Mouse (Mus musculus) cerebellum, adult 9-10 months (tissue): ENCODE results near the gene Slc36a4.

Experiments used
- DNase-seq: peaks from one replicate; pipeline ENCODE4 v3.0.0; 2022

The Slc36a4 gene

GRCm38 (mm10) chr9:15727168-15727567, 17.6 kb downstream of the Slc36a4 start:
- DNase-seq, result no peak

DNA sequence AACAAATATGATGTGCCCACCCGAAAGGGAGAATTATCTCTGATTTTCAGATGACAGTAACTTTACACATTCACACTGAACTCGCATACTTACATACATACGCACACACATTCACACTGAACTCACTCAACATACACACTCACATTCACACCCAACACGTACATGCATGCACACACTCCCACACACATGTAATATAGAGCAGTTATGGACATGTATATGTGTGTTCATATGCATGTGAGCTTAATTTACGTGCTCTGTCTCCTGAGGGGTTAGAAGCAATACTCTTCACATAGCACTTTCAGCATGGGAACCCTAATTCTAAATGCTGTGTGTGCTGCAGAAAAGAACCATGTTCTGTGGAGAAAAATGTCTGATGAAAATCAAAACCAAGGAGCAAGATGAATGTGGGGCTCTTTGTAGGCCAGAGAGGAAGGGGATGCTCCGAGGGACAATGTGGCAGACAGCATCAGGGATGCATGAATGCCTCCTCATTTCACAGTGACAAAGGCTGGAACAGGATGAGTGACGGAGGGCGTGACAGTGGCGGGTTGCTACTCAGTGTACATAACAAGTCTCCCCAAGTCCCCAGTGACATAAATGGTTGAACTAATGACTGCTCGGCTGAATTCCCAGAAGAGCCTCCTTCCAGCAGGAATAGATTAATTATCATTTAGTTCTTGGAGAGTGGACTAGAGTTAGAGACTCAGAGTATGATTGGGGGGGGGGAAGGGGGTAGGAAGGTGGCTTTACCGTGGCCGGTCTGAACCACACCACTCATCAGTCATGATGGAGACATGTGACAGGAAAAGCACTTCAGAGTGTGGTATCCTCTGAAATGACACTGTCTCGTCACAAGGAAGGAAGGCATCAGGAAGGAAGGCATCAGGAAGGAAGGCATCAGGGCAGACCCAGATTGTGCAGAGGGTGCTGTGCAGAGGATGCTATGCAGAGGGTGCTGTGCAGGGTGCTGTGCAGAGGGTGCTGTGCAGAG, 22.5 kb downstream of the Slc36a4 start:
- no peak for DNase-seq

GRCm38 (mm10) chr9:15734056-15734866, 24.7 kb downstream of the Slc36a4 start:
- no peak for DNase-seq

DNA sequence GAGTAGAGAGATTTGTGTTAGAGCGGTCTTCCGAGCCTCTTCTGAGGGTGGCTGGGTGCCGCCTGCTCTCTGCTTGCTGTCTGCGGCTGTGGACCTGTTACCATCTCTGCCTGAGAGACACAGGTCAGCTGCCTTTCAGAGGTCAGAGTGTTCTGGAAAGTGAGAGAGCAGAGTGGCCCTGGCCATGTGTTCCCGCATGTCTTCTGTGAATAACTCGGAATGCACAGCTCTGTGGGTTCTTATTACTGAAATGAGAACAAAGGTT, 25.3 kb downstream of the Slc36a4 start:
- no peak for DNase-seq

DNA sequence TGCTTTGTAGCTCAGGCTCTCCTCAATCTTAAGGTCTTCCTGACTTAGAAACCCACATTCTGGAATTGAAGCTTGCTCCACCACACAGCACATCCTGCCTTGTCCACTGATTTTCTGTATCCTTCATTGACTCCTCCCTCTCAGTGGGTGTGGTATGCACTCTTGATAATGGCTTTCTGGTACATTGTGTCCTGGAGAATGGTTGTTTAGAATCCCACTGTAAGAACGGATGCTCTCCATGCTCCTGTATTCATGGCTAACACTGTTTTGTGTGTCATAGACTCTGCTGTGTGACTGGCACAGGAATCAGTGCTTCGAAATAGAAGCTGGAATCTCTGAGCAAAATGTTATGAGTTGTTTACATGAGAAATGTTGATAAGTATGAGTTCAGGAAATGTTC, 28.0 kb downstream of the Slc36a4 start:
- DNase-seq, result no peak

GRCm38 (mm10) chr9:15741428-15741827, 31.9 kb downstream of the Slc36a4 start:
- no peak for DNase-seq

GRCm38 (mm10) chr9:15741931-15742330, 32.4 kb downstream of the Slc36a4 start:
- DNase-seq, result no peak

GRCm38 (mm10) chr9:15745985-15746607, 36.6 kb downstream of the Slc36a4 start:
- DNase-seq, result no peak

GRCm38 (mm10) chr9:15746636-15747035, 37.1 kb downstream of the Slc36a4 start:
- no peak for DNase-seq

DNA sequence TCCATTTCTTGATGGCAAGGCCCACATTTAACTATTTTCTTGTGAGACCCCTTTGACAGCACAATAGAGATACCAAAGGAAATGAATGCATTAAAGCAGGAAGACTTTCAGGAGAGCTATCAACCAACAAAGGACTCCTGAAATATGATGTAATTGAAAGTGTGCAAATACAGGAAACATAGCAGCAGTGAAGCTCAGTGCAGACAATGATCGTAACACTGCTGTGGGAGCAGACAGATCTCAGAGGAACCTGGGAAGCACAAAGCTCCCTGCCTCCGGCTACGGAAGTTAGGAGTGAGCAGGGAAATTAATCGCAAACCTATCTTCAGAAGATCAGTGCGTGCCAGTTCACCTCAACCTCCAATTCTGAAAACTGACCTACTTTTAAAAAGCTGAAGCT, 38.8 kb downstream of the Slc36a4 start:
- no peak for DNase-seq

DNA sequence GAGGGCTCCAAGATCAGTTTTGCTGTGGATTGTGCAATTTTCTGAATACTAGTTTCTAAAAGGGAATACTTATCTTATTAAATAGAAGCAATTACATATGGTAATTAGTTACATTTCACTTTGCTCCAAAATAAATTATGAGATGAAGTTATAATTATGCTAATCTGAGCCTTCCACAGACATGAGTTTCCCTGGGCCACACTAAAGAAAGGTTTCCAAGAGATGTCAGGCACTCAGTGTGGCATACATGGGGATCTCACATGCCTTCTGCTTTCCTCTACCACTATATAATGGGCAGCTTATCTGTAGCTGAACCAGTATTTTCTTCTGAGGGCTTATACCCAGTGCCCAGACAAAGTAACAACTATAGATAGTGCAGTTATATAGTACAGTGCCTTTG, 49.8 kb downstream of the Slc36a4 start:
- DNase-seq, result no peak

DNA sequence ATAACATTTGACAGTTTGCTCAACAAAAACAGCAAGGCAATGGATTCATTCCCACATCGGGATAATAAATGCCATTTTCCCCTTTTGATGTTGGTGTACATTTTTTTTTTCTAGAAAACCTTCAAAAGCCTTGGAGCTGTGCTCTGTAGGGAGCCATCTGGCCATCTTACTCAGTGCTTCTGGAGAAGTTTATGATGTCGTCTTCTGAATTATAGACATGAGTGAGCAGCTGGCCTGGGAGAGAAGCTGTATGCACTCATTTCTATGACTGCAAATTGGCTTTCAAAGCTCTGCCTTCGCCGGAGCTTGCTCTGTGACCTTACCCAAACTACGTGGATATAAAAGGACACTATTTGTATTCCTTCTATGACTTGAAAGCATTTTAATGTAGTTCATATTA, 56.8 kb downstream of the Slc36a4 start:
- no peak for DNase-seq

- no peak for DNase-seq
Measured at GRCm38 (mm10) chr9:15766821-15767220, 57.3 kb downstream of the Slc36a4 start.

GRCm38 (mm10) chr9:15772766-15773165, 63.2 kb downstream of the Slc36a4 start:
- no peak for DNase-seq

- DNase-seq, result no peak
Measured at GRCm38 (mm10) chr9:15773426-15773825, 63.9 kb downstream of the Slc36a4 start.

- DNase-seq, result no peak
Measured at GRCm38 (mm10) chr9:15774911-15775310, 65.4 kb downstream of the Slc36a4 start.

GRCm38 (mm10) chr9:15781936-15782335, 72.4 kb downstream of the Slc36a4 start:
- DNase-seq, result no peak

GRCm38 (mm10) chr9:15786192-15786591, 76.7 kb downstream of the Slc36a4 start:
- no peak for DNase-seq

GRCm38 (mm10) chr9:15786610-15787009, 77.1 kb downstream of the Slc36a4 start:
- no peak for DNase-seq

- no peak for DNase-seq
Measured at GRCm38 (mm10) chr9:15792076-15792475, 82.5 kb downstream of the Slc36a4 start.
